Mouse (Mus musculus) midbrain, postnatal 0 days (tissue): ENCODE results near the gene Orc6. TPM values are rescaled to one million over a fixed set of nuclear protein-coding genes. Genes with fewer than 3 reads are reported as not detected.

Experiments
- ATAC-seq: fragments of 200-750 bp; cut with Nextera tagmentation; 2 replicates; pipeline ENCODE4 v1.8.0; 2017; ENCODE audit warnings: moderate number of reproducible peaks, mild to moderate bottlenecking, moderate TSS enrichment, moderate library complexity; ENCODE audit not compliant: low FRiP score
- DNase-seq: peaks from one replicate; pipeline ENCODE4 v3.0.0-alpha.2; 2015; ENCODE audit warnings: low spot score
- H3K27ac ChIP-seq: fragments of 300-500 bp; sonication (generic); 2 replicates; pipeline ENCODE4 v1.5.1; 2014; ENCODE audit warnings: low read depth, mild to moderate bottlenecking, low read length, mixed read lengths
- H3K27me3 ChIP-seq: fragments of 300-500 bp; sonication (generic); 2 replicates; pipeline ENCODE4 v1.6.1; 2014; ENCODE audit warnings: low read length, control low read depth, mixed read lengths; ENCODE audit not compliant: insufficient read depth
- H3K36me3 ChIP-seq: fragments of 300-500 bp; sonication (generic); 2 replicates; pipeline ENCODE4 v1.6.1; 2014; ENCODE audit warnings: low read length, control low read depth, mixed read lengths; ENCODE audit not compliant: insufficient read depth
- H3K4me1 ChIP-seq: fragments of 300-500 bp; sonication (generic); 2 replicates; pipeline ENCODE4 v1.6.1; 2014; ENCODE audit warnings: mild to moderate bottlenecking, control low read depth, antibody characterized with exemption, low read length, mixed read lengths; ENCODE audit not compliant: insufficient read depth
- H3K4me2 ChIP-seq: fragments of 300-500 bp; sonication (generic); 2 replicates; pipeline ENCODE4 v1.6.1; 2014; ENCODE audit warnings: low read depth, mild to moderate bottlenecking, low read length, mixed read lengths; ENCODE audit not compliant: poor library complexity, severe bottlenecking
- H3K4me3 ChIP-seq: fragments of 300-500 bp; sonication (generic); 2 replicates; pipeline ENCODE4 v1.5.1; 2014; ENCODE audit warnings: low read depth, mild to moderate bottlenecking, low read length, moderate library complexity
- H3K9ac ChIP-seq: fragments of 300-500 bp; sonication (generic); replicated peaks from 2 replicates; pipeline ENCODE4 v1.6.1; 2014; ENCODE audit warnings: mild to moderate bottlenecking, low read length, moderate library complexity, mixed read lengths; ENCODE audit not compliant: poor library complexity, severe bottlenecking
- H3K9me3 ChIP-seq: fragments of 300-500 bp; sonication (generic); 2 replicates; pipeline ENCODE4 v1.6.1; 2016; ENCODE audit warnings: low read length, control low read depth
- CTCF ChIP-seq: IDR thresholded peaks from 2 replicates; pipeline ENCODE4 v1.5.1; 2016; ENCODE audit warnings: antibody characterized with exemption, mild to moderate bottlenecking
- WGBS: fragments of 180-500 bp; shearing (Covaris S2); extraction: QIAGEN DNeasy Blood & Tissue Kit; methylation state at CpG from one replicate; pipeline ENCODE4 v1.1.7; 2014; 5-methylcytosine and 5-hydroxymethylcytosine counted together
- polyA plus RNA-seq: library from polyadenylated mRNA; unstranded; fragments of >200 nt; fragmentation: Nextera tagmentation; extraction: Ambion mirVana; gene quantifications from 2 replicates; pipeline ENCODE4 v1.2.1, GENCODE M21; 2015
- total RNA-seq: library from RNA; depleted of rRNA; stranded (reverse); fragments of >200 nt; gene quantifications from 2 replicates; pipeline ENCODE4 v1.2.3, GENCODE M21; 2014

Gene Orc6
- total and polyA plus RNA-seq, 2 experiments from 2014 or later, result 33.4 to 60.0 TPM

GRCm38 (mm10) chr8:85323084-85323483 is 23.7 kb downstream of the Orc6 start:
- 79% methylated on average over 3 of the region's 3 CpGs for WGBS
- Histone ChIP-seq H3K36me3 (no peaks in the 10 kb centered on the region), H3K27me3 (no peaks in the 10 kb centered on the region), H3K4me3 (no peak overlapping the region), H3K9me3 (no peaks in the 10 kb centered on the region), H3K4me1 (no peaks in the 10 kb centered on the region), H3K9ac (no peak overlapping the region), H3K27ac (no peak overlapping the region), H3K4me2 (no peak overlapping the region)
- DNase-seq (no peak), ATAC-seq (no peak)
- TF ChIP-seq CTCF, result no peak

DNA sequence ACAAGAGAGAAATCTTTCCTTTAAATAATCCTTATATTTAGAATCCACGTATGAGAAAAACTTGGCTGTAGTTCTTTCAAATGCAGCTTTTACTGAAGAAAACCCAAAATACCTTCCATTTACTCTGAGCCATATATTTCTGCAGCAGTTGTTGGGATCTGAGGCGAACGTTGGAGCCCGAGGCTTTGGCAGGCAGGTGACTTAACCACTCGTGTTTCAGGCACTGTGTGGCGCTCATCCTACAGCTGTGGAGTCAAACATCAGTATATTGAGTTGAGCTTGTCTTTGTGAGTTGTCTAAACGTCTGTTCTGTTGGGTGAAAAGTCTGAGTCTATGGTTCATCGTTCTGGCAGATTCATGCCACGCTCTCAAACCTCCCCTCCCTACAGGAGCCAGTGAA is 27.6 kb downstream of the Orc6 start:
- H3K27me3 ChIP-seq, result no peaks in the 10 kb centered on the region
- H3K36me3 ChIP-seq, result no peaks in the 10 kb centered on the region
- H3K27ac ChIP-seq, result no peak overlapping the region
- H3K4me2 ChIP-seq, result no peak overlapping the region
- ATAC-seq, result no peak
- no peak for DNase-seq
- no peak for TF ChIP-seq CTCF
- no peak overlapping the region for H3K9ac ChIP-seq
- no peak overlapping the region for H3K4me3 ChIP-seq
- no peaks in the 10 kb centered on the region for H3K9me3 ChIP-seq
- WGBS, result 83% methylated on average over 9 of the region's 9 CpGs
- H3K4me1 ChIP-seq, result no peaks in the 10 kb centered on the region

DNA sequence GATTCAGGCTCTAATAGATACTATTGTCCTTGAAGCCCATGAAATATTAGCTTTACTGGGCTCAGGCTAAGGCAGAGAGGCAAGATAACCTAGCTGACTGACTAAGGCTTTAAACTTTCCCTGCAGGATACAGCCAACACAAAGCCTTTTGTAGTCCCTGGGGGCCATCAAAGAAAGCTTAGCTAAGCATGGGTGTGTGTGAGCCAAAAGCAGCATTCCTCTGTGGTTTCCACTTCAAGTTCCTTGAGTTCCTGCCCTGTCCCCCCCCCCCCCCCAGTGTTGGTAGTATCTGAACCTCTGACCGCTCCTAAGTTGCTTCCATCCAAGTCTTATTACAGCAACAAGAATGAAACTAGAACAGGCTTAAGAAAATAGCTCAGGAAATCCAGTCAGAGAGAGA is 30.1 kb downstream of the Orc6 start:
- WGBS, result 75% methylated on average over 1 of the region's 1 CpGs
- H3K9me3 ChIP-seq, result no peaks in the 10 kb centered on the region
- no peak overlapping the region for H3K4me3 ChIP-seq
- no peak overlapping the region for H3K4me2 ChIP-seq
- no peak for TF ChIP-seq CTCF
- H3K27ac ChIP-seq, result no peak overlapping the region
- H3K27me3 ChIP-seq, result no peaks in the 10 kb centered on the region
- no peak for DNase-seq
- no peak for ATAC-seq
- H3K4me1 ChIP-seq, result no peaks in the 10 kb centered on the region
- no peak overlapping the region for H3K9ac ChIP-seq
- no peaks in the 10 kb centered on the region for H3K36me3 ChIP-seq

DNA sequence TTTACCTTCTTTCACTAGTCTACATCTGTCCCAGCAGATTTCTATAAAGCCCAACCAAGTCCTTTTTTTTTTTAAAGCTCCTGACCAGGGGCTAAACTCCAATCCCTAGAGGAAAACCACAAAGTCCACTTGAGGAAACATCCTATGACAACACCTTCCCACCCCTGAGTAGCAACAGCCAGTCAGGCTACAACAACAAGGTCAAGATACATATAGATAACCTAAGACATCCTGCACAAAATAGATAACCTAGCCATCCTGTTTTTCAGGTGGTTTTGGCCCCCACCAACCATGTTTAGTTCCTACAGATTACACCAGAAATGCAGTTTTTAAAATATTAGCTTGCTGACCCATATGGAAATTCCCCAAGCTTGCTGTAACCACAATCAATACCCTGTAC is 35.7 kb downstream of the Orc6 start:
- no peak overlapping the region for H3K4me3 ChIP-seq
- no peak for DNase-seq

GRCm38 (mm10) chr8:85336211-85336933 is 36.9 kb downstream of the Orc6 start:
- TF ChIP-seq CTCF, result no peak

More for the DNA sequence above, 35.7 kb downstream of the Orc6 start:
- Histone ChIP-seq H3K36me3 (no peaks in the 10 kb centered on the region), H3K27ac (no peak overlapping the region), H3K4me1 (no peaks in the 10 kb centered on the region), H3K9me3 (no peaks in the 10 kb centered on the region), H3K9ac (no peak overlapping the region), H3K4me2 (no peak overlapping the region), H3K27me3 (no peaks in the 10 kb centered on the region)
- no peak for ATAC-seq
- TF ChIP-seq CTCF, result no peak

GRCm38 (mm10) chr8:85337681-85338080 is 38.2 kb downstream of the Orc6 start:
- ATAC-seq, result no peak

More at GRCm38 (mm10) chr8:85336211-85336933, 36.9 kb downstream of the Orc6 start:
- H3K27ac ChIP-seq, result no peak overlapping the region
- H3K4me3 ChIP-seq, result no peak overlapping the region
- H3K4me1 ChIP-seq, result no peaks in the 10 kb centered on the region
- no peak overlapping the region for H3K9ac ChIP-seq
- no peaks in the 10 kb centered on the region for H3K36me3 ChIP-seq
- no peak for ATAC-seq
- no peaks in the 10 kb centered on the region for H3K27me3 ChIP-seq
- DNase-seq, result no peak
- 86% methylated on average over 6 of the region's 6 CpGs for WGBS
- H3K4me2 ChIP-seq, result no peak overlapping the region
- no peaks in the 10 kb centered on the region for H3K9me3 ChIP-seq

More at GRCm38 (mm10) chr8:85337681-85338080, 38.2 kb downstream of the Orc6 start:
- H3K9me3 ChIP-seq, result no peaks in the 10 kb centered on the region
- no peak for TF ChIP-seq CTCF
- H3K27ac ChIP-seq, result no peak overlapping the region
- H3K27me3 ChIP-seq, result no peaks in the 10 kb centered on the region
- H3K4me2 ChIP-seq, result no peak overlapping the region
- no peaks in the 10 kb centered on the region for H3K36me3 ChIP-seq
- no peak for DNase-seq
- H3K4me3 ChIP-seq, result no peak overlapping the region
- 86% methylated on average over 4 of the region's 4 CpGs for WGBS
- H3K9ac ChIP-seq, result no peak overlapping the region
- H3K4me1 ChIP-seq, result no peaks in the 10 kb centered on the region
